Mouse (Mus musculus) liver, adult (tissue): Measurements from ENCODE around the gene Gm3512.
"Not testable (repeated sequence)": the region's sequence is repeated elsewhere in the genome, so short reads cannot be mapped to it uniquely, and the experiment has no call there.

Source experiments
- GATA4 ChIP-seq: IDR thresholded peaks from 2 replicates; pipeline ENCODE4 v1.6.1; 2014; ENCODE audit warnings: mild to moderate bottlenecking, low read length; ENCODE audit not compliant: insufficient replicate concordance

Gene Gm3512

DNA sequence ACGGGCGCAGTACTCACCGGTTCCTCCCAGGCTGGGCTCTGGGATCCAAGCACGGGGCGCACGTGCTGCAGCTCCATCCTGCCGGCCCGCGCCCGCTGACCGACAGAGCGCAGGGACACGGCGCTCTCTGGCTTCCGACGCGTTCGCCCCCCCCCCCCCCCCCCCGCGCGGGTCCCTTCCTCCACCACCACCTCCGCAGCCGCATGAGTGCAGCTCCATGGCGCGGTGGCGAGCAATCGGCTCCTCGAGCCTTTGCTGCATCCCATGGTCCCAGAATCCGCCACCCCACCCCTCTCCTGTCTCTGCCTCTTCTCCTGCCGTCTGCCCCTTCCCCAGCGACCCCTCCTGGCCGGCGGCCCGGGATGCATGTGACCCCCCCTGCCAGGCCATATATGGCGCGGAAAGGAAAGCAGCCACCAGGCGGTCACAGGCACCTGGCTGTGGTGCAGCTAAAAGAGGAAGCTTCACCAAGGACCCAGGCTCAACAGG, at the start of gene Gm3512:
Gene Gm3512, minus strand, starts transcription at position 51 of the 489 bp plus-strand sequence.
- TF ChIP-seq GATA4 = not testable (repeated sequence)

DNA sequence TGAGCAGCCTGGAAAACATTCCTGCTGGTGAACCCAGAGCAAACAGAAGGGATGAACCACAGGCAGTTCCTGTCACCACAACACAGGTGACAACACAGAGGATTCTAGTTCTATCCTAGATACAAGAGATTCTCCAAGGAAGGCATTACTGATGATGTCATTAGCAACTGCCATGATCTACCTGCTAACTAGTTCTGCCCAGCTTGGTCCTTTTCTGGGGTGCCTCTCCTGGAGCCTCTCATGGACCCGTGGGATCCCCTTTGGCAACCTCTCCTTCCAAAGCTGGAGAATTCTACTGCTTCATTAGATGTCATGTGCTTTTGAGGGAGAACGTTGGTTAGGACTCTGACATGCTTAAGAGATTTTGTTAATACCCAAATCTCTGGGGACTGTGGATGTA, 20.1 kb upstream of the Gm3512 start, which contains the start of gene Gm16434:
Gene Gm16434, minus strand, starts transcription at position 101 of the 400 bp plus-strand sequence.
- TF ChIP-seq GATA4 = not testable (repeated sequence)

DNA sequence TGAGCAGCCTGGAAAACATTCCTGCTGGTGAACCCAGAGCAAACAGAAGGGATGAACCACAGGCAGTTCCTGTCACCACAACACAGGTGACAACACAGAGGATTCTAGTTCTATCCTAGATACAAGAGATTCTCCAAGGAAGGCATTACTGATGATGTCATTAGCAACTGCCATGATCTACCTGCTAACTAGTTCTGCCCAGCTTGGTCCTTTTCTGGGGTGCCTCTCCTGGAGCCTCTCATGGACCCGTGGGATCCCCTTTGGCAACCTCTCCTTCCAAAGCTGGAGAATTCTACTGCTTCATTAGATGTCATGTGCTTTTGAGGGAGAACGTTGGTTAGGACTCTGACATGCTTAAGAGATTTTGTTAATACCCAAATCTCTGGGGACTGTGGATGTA, 49.0 kb downstream of the Gm3512 start, which contains the start of gene Gm6676:
Gene Gm6676, minus strand, starts transcription at position 101 of the 400 bp plus-strand sequence.
- not testable (repeated sequence) for TF ChIP-seq GATA4
